Mouse (Mus musculus) heart, adult 2 months (tissue): Measurements from ENCODE around the gene Gpatch2.

ENCODE experiments used
- CTCF ChIP-seq: fragments of 200-600 bp; IDR thresholded peaks from 2 replicates; pipeline ENCODE4 v1.8.1; 2022; ENCODE audit warnings: antibody characterized with exemption, mild to moderate bottlenecking, moderate library complexity
- EP300 ChIP-seq: fragments of 200-500 bp; IDR thresholded peaks from 2 replicates; pipeline ENCODE4 v1.6.1; 2011; ENCODE audit warnings: low read depth, low read length, control low read depth; ENCODE audit not compliant: insufficient read depth
- POLR2A ChIP-seq: fragments of 200-500 bp; IDR thresholded peaks from 2 replicates; pipeline ENCODE4 v1.6.1; 2011; ENCODE audit warnings: mild to moderate bottlenecking, low read depth, low read length, control low read depth; ENCODE audit not compliant: insufficient read depth

- no peak for TF ChIP-seq POLR2A
- TF ChIP-seq CTCF = no peak
- no peak for TF ChIP-seq EP300
Observed at GRCm38 (mm10) chr1:187373506-187373905, 158.2 kb downstream of the Gpatch2 start.
